Mouse (Mus musculus) megakaryocyte, adult 5-6 weeks (primary cell): ENCODE data around the gene Cmas. TPM values are rescaled to one million over a fixed set of nuclear protein-coding genes. Genes with fewer than 3 reads are reported as not detected.
A peak's percentile ranks its signal among the peaks of the same experiment; 100 is the strongest.

Experiments used
- ATAC-seq: 2 replicates; pipeline ENCODE4 v1.8.0; 2016; ENCODE audit warnings: mild to moderate bottlenecking, inconsistent platforms; ENCODE audit not compliant: poor library complexity, severe bottlenecking
- total RNA-seq, 2 experiments: library from RNA; stranded (forward) in 1 of 2; stranded (reverse) in 1 of 2; fragments of 153-499, 151-499 nt in 1 of 2; fragments of 221-1000, 200-1000 nt in 1 of 2; gene quantifications; 2 replicates each; pipeline versions ENCODE4 v1.2.3 to v1.2.4; 2015 to 2017

Cmas gene
- total RNA-seq, 2 experiments from 2014 or later: 56.1 to 60.0 TPM

- ATAC-seq: no peak
These were observed 5.1 kb upstream of the Cmas start for GRCm38 (mm10) chr6:142751365-142751764.

- ATAC-seq: peak; percentile 68
These were observed 3.9 kb upstream of the Cmas start for GRCm38 (mm10) chr6:142752331-142753246.

- ATAC-seq: peak; percentile 41
These were observed 964 bp downstream of the Cmas start for GRCm38 (mm10) chr6:142757334-142757965.

GRCm38 (mm10) chr6:142757976-142758375, 1.5 kb downstream of the Cmas start:
- no peak for ATAC-seq

GRCm38 (mm10) chr6:142758562-142758961, 2.1 kb downstream of the Cmas start:
- no peak for ATAC-seq

GRCm38 (mm10) chr6:142759633-142760032, 3.1 kb downstream of the Cmas start:
- ATAC-seq: no peak

GRCm38 (mm10) chr6:142764933-142765332, 8.4 kb downstream of the Cmas start:
- ATAC-seq: no peak

GRCm38 (mm10) chr6:142767305-142767704, 10.8 kb downstream of the Cmas start:
- no peak for ATAC-seq

- no peak for ATAC-seq
These were observed 13.4 kb downstream of the Cmas start for GRCm38 (mm10) chr6:142769896-142770295.

- no peak for ATAC-seq
These were observed 15.2 kb downstream of the Cmas start for GRCm38 (mm10) chr6:142771643-142772042.

GRCm38 (mm10) chr6:142773566-142773965, 17.1 kb downstream of the Cmas start:
- ATAC-seq: no peak

- ATAC-seq: no peak
These were observed 20.4 kb downstream of the Cmas start for GRCm38 (mm10) chr6:142776935-142777334.

GRCm38 (mm10) chr6:142779045-142779811, 22.7 kb downstream of the Cmas start:
- ATAC-seq: peak; percentile 67

- ATAC-seq: peak; percentile 74
These were observed 23.5 kb downstream of the Cmas start for GRCm38 (mm10) chr6:142779812-142780573.

GRCm38 (mm10) chr6:142780574-142781033, 24.1 kb downstream of the Cmas start:
- ATAC-seq: no peak

- no peak for ATAC-seq
These were observed 24.8 kb downstream of the Cmas start for GRCm38 (mm10) chr6:142781286-142781685.

- ATAC-seq: peak; percentile 92
These were observed 28.9 kb downstream of the Cmas start for GRCm38 (mm10) chr6:142785343-142785742.

- ATAC-seq: no peak
These were observed 29.6 kb downstream of the Cmas start for GRCm38 (mm10) chr6:142786106-142786505.

- ATAC-seq: no peak
These were observed 31.8 kb downstream of the Cmas start for GRCm38 (mm10) chr6:142788042-142788987.
